ENCODE assay signal across 8 mouse cellular contexts in genomic region chr5:124353011-124353725, GRCm38 (mm10). TPM values are rescaled to one million over a fixed set of nuclear protein-coding genes. Genes with fewer than 3 reads are reported as not detected.
DNase-seq lines count a peak whose midpoint lies in the region; ATAC-seq and TF ChIP-seq lines count a peak whose summit lies in the region.

No protein-coding gene starts in this region.

- WGBS in kidney, adult 2 months = 1% methylated on average over 32 of the region's 32 CpGs
- WGBS in embryonic facial prominence, embryonic 12.5 days = 0% methylated on average over 32 of the region's 32 CpGs
- under 1% methylated on average over 32 of the region's 32 CpGs for WGBS in liver, embryonic 11.5 days

- no peak for DNase-seq in kidney, adult 2 months
- DNase-seq in kidney, postnatal 4 days = no peak
- DNase-seq in Muller cell, postnatal 12 days (ENCODE audit: inconsistent ontology term) = peak; percentile 26
- DNase-seq in heart, postnatal 25 days (ENCODE audit: low spot score) = peak; percentile 16
- DNase-seq in liver, embryonic 11.5 days (ENCODE audit: low spot score) = peak; percentile 69
- peak; percentile 37 for DNase-seq in ovary, postnatal 10 days (ENCODE audit: low spot score)
- DNase-seq in layer of hippocampus, postnatal 14 days (ENCODE audit: low spot score in 2 of 2) = no peak

- intact Hi-C loops in heart, postnatal 25 days (cut with DNase I) = loop anchor here (2.0 to 10.0 kb wide), 2 partner anchors 24 to 182 kb away; partner anchors contain the start of genes 2810006K23Rik and Rilpl1

- no peaks in the 10 kb centered on the region for H3K9me3 ChIP-seq in embryonic facial prominence, embryonic 12.5 days
- H3K9me3 ChIP-seq in liver, embryonic 11.5 days (ENCODE audit: control insufficient read depth, low read length) = no peaks in the 10 kb centered on the region

- peak overlapping the region; percentile 56 for H3K27ac ChIP-seq in kidney, adult 2 months (ENCODE audit: insufficient read depth, low read depth, low read length)
- peak overlapping the region; percentile 99 for H3K27ac ChIP-seq in embryonic facial prominence, embryonic 12.5 days
- peak overlapping the region; percentile 96 for H3K27ac ChIP-seq in liver, embryonic 11.5 days (ENCODE audit: low read depth, low read length)

- H3K9ac ChIP-seq in embryonic facial prominence, embryonic 12.5 days = peak overlapping the region; percentile 100
- H3K9ac ChIP-seq in liver, embryonic 11.5 days (ENCODE audit: low read depth, low read length) = peak overlapping the region; percentile 99

- peaks cover 7% of the 10 kb centered on the region for H3K4me1 ChIP-seq in kidney, adult 2 months (ENCODE audit: control insufficient read depth, insufficient read depth, low read length)
- H3K4me1 ChIP-seq in embryonic facial prominence, embryonic 12.5 days = peaks cover 23% of the 10 kb centered on the region
- H3K4me1 ChIP-seq in liver, embryonic 11.5 days (replicated peaks; ENCODE audit: control insufficient read depth, insufficient read depth, low read length) = peaks cover 17% of the 10 kb centered on the region

- ATAC-seq in embryonic facial prominence, embryonic 12.5 days (ENCODE audit: insufficient number of reproducible peaks, insufficient read depth, low FRiP score, low TSS enrichment) = no peak
- ATAC-seq in liver, embryonic 11.5 days (replicated peaks; ENCODE audit: low FRiP score) = no peak; the same call in 1 of the 2 replicates

- H3K4me2 ChIP-seq in embryonic facial prominence, embryonic 12.5 days (replicated peaks) = peak overlapping the region; percentile 90
- H3K4me2 ChIP-seq in liver, embryonic 11.5 days = peak overlapping the region; percentile 81

- TF ChIP-seq POLR2A in kidney, adult 2 months (IDR thresholded peaks at IDR 0.05; ENCODE audit: low read depth, low read length) = no peak

- TF ChIP-seq CTCF in kidney, adult 2 months (conservative IDR thresholded peaks at IDR 0.05; ENCODE audit: insufficient read depth, insufficient read length, low read depth, low read length) = no peak

- H3K4me3 ChIP-seq in kidney, adult 2 months (ENCODE audit: insufficient read depth, low read depth, low read length) = peak overlapping the region; percentile 84
- H3K4me3 ChIP-seq in embryonic facial prominence, embryonic 12.5 days = peak overlapping the region; percentile 97
- peak overlapping the region; percentile 97 for H3K4me3 ChIP-seq in liver, embryonic 11.5 days (ENCODE audit: low read depth, low read length)

- H3K27me3 ChIP-seq in kidney, adult 2 months (replicated peaks; ENCODE audit: control insufficient read depth, insufficient read depth, low read length) = no peaks in the 10 kb centered on the region
- H3K27me3 ChIP-seq in embryonic facial prominence, embryonic 12.5 days = no peaks in the 10 kb centered on the region
- no peaks in the 10 kb centered on the region for H3K27me3 ChIP-seq in liver, embryonic 11.5 days (replicated peaks; ENCODE audit: control insufficient read depth, insufficient read depth, low read length)

- H3K36me3 ChIP-seq in kidney, adult 2 months (ENCODE audit: control insufficient read depth, insufficient read depth, low read length) = peaks cover under 1% of the 10 kb centered on the region; the same call in 1 of the 2 replicates
- peaks cover 25% of the 10 kb centered on the region for H3K36me3 ChIP-seq in embryonic facial prominence, embryonic 12.5 days
- H3K36me3 ChIP-seq in liver, embryonic 11.5 days (ENCODE audit: control insufficient read depth, insufficient read depth, low read length) = peaks cover 13% of the 10 kb centered on the region

RNA-seq across cellular contexts. Expression of gene Cdk2ap1, which starts 9.7 kb away (rescaled TPM):
- polyA plus RNA-seq in kidney, adult 2 months (2012; rRNA removed) = 76.6 and 79.8 TPM in 2 replicates
- polyA plus RNA-seq in embryonic facial prominence, embryonic 12.5 days (2016; fragmentation: Nextera tagmentation; extraction: Ambion mirVana) = 82.6 and 143 TPM in 2 replicates
- total RNA-seq in heart, postnatal 25 days (2021) = 100 to 1,000 TPM; 159 to 181 TPM
- 97.9 and 124 TPM in 2 replicates for polyA plus RNA-seq in liver, embryonic 11.5 days (2014; fragmentation: Nextera tagmentation; extraction: Ambion mirVana)
- 10 to 100 TPM; 95.4 to 99.6 TPM for total RNA-seq in layer of hippocampus, postnatal 14 days (2021)

RNA-seq across cellular contexts. Expression of gene 2810006K23Rik, which starts 25.3 kb away (rescaled TPM):
- 7.2 and 8.0 TPM in 2 replicates for polyA plus RNA-seq in kidney, adult 2 months (2012; rRNA removed)
- 17.2 and 18.1 TPM in 2 replicates for polyA plus RNA-seq in embryonic facial prominence, embryonic 12.5 days (2016; fragmentation: Nextera tagmentation; extraction: Ambion mirVana)
- total RNA-seq in heart, postnatal 25 days (2021) = 10 to 100 TPM; 10.5 to 13.6 TPM
- 14.6 and 15.5 TPM in 2 replicates for polyA plus RNA-seq in liver, embryonic 11.5 days (2014; fragmentation: Nextera tagmentation; extraction: Ambion mirVana)
- 10 to 100 TPM; 13.8 to 15.8 TPM for total RNA-seq in layer of hippocampus, postnatal 14 days (2021)

RNA-seq across cellular contexts. Expression of gene Mphosph9, which starts 25.4 kb away (rescaled TPM):
- 2.5 and 3.1 TPM in 2 replicates for polyA plus RNA-seq in kidney, adult 2 months (2012; rRNA removed)
- polyA plus RNA-seq in embryonic facial prominence, embryonic 12.5 days (2016; fragmentation: Nextera tagmentation; extraction: Ambion mirVana) = 15.3 and 17.0 TPM in 2 replicates
- 1 to 10 TPM; 4.0 to 4.6 TPM for total RNA-seq in heart, postnatal 25 days (2021)
- polyA plus RNA-seq in liver, embryonic 11.5 days (2014; fragmentation: Nextera tagmentation; extraction: Ambion mirVana) = 12.6 and 13.1 TPM in 2 replicates
- 10 to 100 TPM; 15.0 to 17.8 TPM for total RNA-seq in layer of hippocampus, postnatal 14 days (2021)

Comparison
In these comparisons a context has a peak if more than half of its experiments do, and no peak if none do; other contexts are left out.
1. DNase-seq: peak in Muller cell, postnatal 12 days (single experiment), heart, postnatal 25 days (single experiment), liver, embryonic 11.5 days (single experiment) and ovary, postnatal 10 days (single experiment); none in kidney, adult 2 months (single experiment), kidney, postnatal 4 days (0 of 2) and layer of hippocampus, postnatal 14 days (0 of 2).
2. Peak in every context shown above with its lines, with median percentiles within 50 percentile points of each other: H3K27ac ChIP-seq and H3K4me3 ChIP-seq.